Mouse (Mus musculus) kidney, adult 2 months (tissue): ENCODE data around the gene Ctsw.

Experiments
- CTCF ChIP-seq: fragments of 200-500 bp; conservative IDR thresholded peaks from 2 replicates; pipeline ENCODE4 v1.5.1; 2011; ENCODE audit warnings: low read depth, mild to moderate bottlenecking, control low read depth, low read length, moderate library complexity, mixed read lengths; ENCODE audit not compliant: insufficient read depth, insufficient read length
- POLR2A ChIP-seq: fragments of 200-500 bp; IDR thresholded peaks from one replicate; pipeline ENCODE4 v1.6.1; 2011; ENCODE audit warnings: low read depth, low read length, control low read depth

DNA sequence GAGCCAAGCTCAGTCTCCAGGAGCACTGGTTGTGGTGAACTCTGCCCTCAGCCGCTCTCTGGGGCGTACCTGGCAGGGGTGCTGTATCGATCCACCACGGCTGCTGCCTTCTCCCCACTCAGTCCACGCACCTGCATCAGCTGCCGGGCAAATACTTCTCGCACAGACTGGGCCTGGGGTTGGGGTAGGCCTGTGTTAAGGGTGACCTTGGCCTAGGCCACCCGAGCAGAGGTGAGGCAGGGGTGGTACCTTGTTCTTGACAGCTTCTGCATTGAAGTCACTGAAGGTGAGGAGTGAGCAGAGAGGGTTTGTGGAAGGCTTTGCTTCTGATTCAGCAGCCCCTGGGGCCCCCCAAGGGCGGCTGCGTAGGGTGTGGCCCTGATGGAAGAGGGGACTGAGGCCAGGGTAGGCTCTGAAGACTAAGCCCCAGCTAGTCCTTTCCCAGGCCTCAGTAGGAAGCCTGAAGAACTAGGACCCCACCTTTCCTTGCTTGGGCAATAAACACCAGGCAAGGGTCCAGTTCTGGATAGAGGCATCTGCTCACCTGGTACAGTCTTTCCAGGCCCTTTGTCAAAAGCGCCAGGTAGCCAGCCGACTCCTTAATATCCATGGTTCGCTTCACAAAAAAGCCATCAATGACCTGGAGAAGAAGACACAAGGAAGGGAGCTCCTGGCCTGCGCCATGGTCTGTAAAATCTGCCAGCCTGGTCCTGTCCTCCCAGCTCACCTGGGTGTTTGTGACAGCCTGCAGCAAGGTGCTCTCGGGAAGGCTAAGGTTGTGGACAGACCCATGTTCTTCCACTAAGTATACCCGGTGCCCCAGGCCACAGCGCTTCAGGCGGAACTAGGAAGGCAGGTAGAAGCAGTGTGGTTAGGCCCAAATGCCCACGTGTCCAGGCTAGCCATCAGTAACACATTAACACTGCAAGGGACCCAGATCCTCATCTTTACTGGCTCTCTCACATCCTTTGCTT lies 15.4 kb upstream of the Ctsw start:
- no peak for TF ChIP-seq CTCF
- TF ChIP-seq POLR2A: no peak
